Mouse (Mus musculus) midbrain, embryonic 11.5 days (tissue): ENCODE results near the gene Rusc2. TPM values are rescaled to one million over a fixed set of nuclear protein-coding genes. Genes with fewer than 3 reads are reported as not detected.

Source experiments
- polyA plus RNA-seq: library from polyadenylated mRNA; unstranded; fragments of >200 nt; fragmentation: Nextera tagmentation; extraction: Ambion mirVana; gene quantifications from 2 replicates; pipeline ENCODE4 v1.2.1, GENCODE M21; 2014

Gene Rusc2
- polyA plus RNA-seq, 1 experiment from 2014 or later: 13.7 TPM

Other genes starting within 250 kb of the Rusc2 start
- 0.30 and 0.70 TPM in 2 replicates for gene Atp8b5, start 114.8 kb upstream of the Rusc2 start, polyA plus RNA-seq
- 0.54 and 0.59 TPM in 2 replicates for gene Fam166b, start 47.2 kb downstream of the Rusc2 start, polyA plus RNA-seq
- 7.2 and 7.3 TPM in 2 replicates for gene Tesk1, start 60.0 kb downstream of the Rusc2 start, polyA plus RNA-seq
- 2.9 and 3.4 TPM in 2 replicates for gene Cd72, start 72.6 kb downstream of the Rusc2 start, polyA plus RNA-seq
- gene Sit1, start 101.8 kb downstream of the Rusc2 start, polyA plus RNA-seq: not detected in 2 replicates
- gene Ccdc107, start 110.9 kb downstream of the Rusc2 start, polyA plus RNA-seq: 45.8 and 48.8 TPM in 2 replicates
- 32.4 and 40.2 TPM in 2 replicates for gene Arhgef39, start 117.7 kb downstream of the Rusc2 start, polyA plus RNA-seq
- gene Car9, start 125.0 kb downstream of the Rusc2 start, polyA plus RNA-seq: 0.07 TPM in 1 of 2 replicates, not detected in the other
- gene Tpm2, start 141.8 kb downstream of the Rusc2 start, polyA plus RNA-seq: 44.0 and 51.8 TPM in 2 replicates
- gene Creb3, start 180.4 kb downstream of the Rusc2 start, polyA plus RNA-seq: 46.4 and 54.5 TPM in 2 replicates
- gene Tln1, start 180.7 kb downstream of the Rusc2 start, polyA plus RNA-seq: 38.4 and 40.4 TPM in 2 replicates
- 22.0 and 25.2 TPM in 2 replicates for gene Rgp1, start 196.7 kb downstream of the Rusc2 start, polyA plus RNA-seq
- gene Gba2, start 196.9 kb downstream of the Rusc2 start, polyA plus RNA-seq: 24.5 and 26.1 TPM in 2 replicates
- 0.63 TPM in 1 of 2 replicates, not detected in the other for gene Msmp, start 202.5 kb downstream of the Rusc2 start, polyA plus RNA-seq
- 14.0 and 15.5 TPM in 2 replicates for gene Npr2, start 250.0 kb downstream of the Rusc2 start, polyA plus RNA-seq